17 mouse cellular contexts compared by ENCODE assay signal in the genomic region with DNA sequence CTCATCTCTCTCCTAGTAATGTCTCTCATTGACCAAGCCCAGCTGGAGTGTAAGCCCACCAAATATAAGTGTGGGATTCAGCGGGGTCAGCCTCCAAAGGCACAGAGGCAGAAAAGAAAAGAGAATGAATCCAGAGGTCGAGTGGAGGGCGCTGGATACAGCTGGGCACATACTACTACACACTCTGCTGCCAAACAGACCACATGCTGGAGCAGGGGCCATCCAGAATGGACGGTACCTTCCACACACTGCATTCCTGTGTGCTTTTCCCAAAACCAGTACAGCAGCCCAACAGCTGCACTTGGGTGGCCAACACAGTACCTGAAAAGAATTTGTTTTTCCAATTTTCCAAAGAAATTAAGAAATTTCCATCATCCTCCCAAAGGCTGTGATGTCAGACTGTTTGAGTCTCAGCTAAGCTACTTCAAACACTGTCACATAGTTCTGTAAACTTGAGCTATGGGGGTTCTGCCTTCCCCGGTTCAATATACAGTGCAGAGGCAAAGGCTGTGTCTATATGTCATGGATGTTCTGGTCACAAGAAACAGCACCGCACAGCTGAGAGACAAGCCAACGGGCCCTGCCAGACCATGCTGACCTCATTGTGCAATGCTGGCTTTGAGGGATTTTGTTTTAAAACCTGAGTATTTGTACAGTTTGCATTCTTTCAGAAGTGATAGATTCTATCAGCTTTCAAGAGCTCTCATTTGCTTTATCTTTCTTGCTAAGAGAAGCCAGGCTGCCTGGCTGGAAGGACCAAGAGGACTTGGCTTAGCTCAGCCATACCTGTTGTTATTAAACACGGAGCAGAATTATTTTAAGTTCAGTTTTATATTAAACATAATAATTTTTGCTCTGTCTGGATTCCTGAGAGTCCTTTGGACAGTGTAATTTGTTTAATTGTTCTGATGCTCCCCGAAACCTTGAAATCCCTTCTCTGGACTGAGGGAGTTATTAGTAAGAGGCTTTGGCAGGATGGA.
A peak's percentile ranks its signal among the peaks of the same experiment; 100 is the strongest.
DNase-seq lines count a peak whose midpoint lies in the region; ATAC-seq and TF ChIP-seq lines count a peak whose summit lies in the region.
"Had no signal": no experiment of that assay in that cellular context is flagged by ENCODE, and none has a peak within 500 bp of the region (broad histone marks: within the 10 kb centered on the region; RNA-seq: fewer than 3 reads in every experiment).

No protein-coding gene starts in this region.

- DNase-seq in lung, embryonic 14.5 days, result peak; percentile 59
- no peak for DNase-seq in lung, postnatal 25 days (ENCODE audit: low spot score)
- peak; percentile 19 for DNase-seq in lung, postnatal 36 days
- DNase-seq in lung, adult 18-20 months, result no peak
- no peak for DNase-seq in urinary bladder, postnatal 36 days (ENCODE audit: low spot score in 2 of 2)
- DNase-seq: adrenal gland, postnatal 10 days; cerebellum, adult 11-12 months; cerebellum, adult 9-10 months; cerebellum, postnatal 25 days; forebrain, postnatal 0 days; gastrocnemius, postnatal 14 days had no signal

- H3K27me3 ChIP-seq in lung, embryonic 14.5 days (ENCODE audit: insufficient read depth, low read length), result no peaks in the 10 kb centered on the region
- no peaks in the 10 kb centered on the region for H3K27me3 ChIP-seq in stomach, embryonic 16.5 days (ENCODE audit: control insufficient read depth, insufficient read depth, low read length)
- no peaks in the 10 kb centered on the region for H3K27me3 ChIP-seq in liver, embryonic 12.5 days (replicated peaks)
- H3K27me3 ChIP-seq: embryonic facial prominence, embryonic 12.5 days; forebrain, embryonic 12.5 days; heart, embryonic 12.5 days had no signal

- no peak overlapping the region for H3K4me3 ChIP-seq in lung, embryonic 14.5 days (ENCODE audit: low read depth, low read length)
- H3K4me3 ChIP-seq in stomach, embryonic 16.5 days (replicated peaks; ENCODE audit: low read length), result no peak overlapping the region
- no peak overlapping the region for H3K4me3 ChIP-seq in liver, embryonic 12.5 days
- H3K4me3 ChIP-seq: embryonic facial prominence, embryonic 12.5 days; forebrain, embryonic 12.5 days; heart, embryonic 12.5 days; hindbrain, embryonic 10.5 days had no signal

- H3K27ac ChIP-seq in lung, embryonic 14.5 days (ENCODE audit: low read depth), result 0 out of 2 replicates have a peak overlapping the region, but pooled peaks have one; percentile 3
- peak overlapping the region; percentile 19 for H3K27ac ChIP-seq in stomach, embryonic 16.5 days (ENCODE audit: low read length)
- no peak overlapping the region for H3K27ac ChIP-seq in liver, embryonic 12.5 days
- H3K27ac ChIP-seq: embryonic facial prominence, embryonic 12.5 days; forebrain, embryonic 12.5 days; hindbrain, embryonic 10.5 days had no signal

- peak; percentile 75; the same call in 1 of the 2 replicates for ATAC-seq in lung, embryonic 14.5 days (ENCODE audit: insufficient read depth)
- ATAC-seq in stomach, embryonic 16.5 days (ENCODE audit: insufficient read depth, low FRiP score), result peak; percentile 85
- no peak for ATAC-seq in liver, embryonic 12.5 days
- ATAC-seq: forebrain, postnatal 0 days had no signal

- TF ChIP-seq CTCF in lung, embryonic 14.5 days (IDR thresholded peaks at IDR 0.05; ENCODE audit: low read depth), result no peak

- no peaks in the 10 kb centered on the region for H3K36me3 ChIP-seq in lung, embryonic 14.5 days (ENCODE audit: insufficient read depth)
- no peaks in the 10 kb centered on the region for H3K36me3 ChIP-seq in stomach, embryonic 16.5 days (ENCODE audit: control insufficient read depth, insufficient read depth, low read length)
- no peaks in the 10 kb centered on the region for H3K36me3 ChIP-seq in liver, embryonic 12.5 days
- H3K36me3 ChIP-seq: embryonic facial prominence, embryonic 12.5 days; forebrain, embryonic 12.5 days; heart, embryonic 12.5 days; hindbrain, embryonic 10.5 days had no signal

- no peaks in the 10 kb centered on the region for H3K9me3 ChIP-seq in lung, embryonic 14.5 days (ENCODE audit: low read depth, low read length)
- no peaks in the 10 kb centered on the region for H3K9me3 ChIP-seq in stomach, embryonic 16.5 days (replicated peaks; ENCODE audit: control insufficient read depth, low read length)
- no peaks in the 10 kb centered on the region for H3K9me3 ChIP-seq in liver, embryonic 12.5 days (replicated peaks)
- H3K9me3 ChIP-seq: embryonic facial prominence, embryonic 12.5 days; forebrain, embryonic 12.5 days; heart, embryonic 12.5 days; hindbrain, embryonic 10.5 days had no signal

- H3K4me2 ChIP-seq in lung, embryonic 14.5 days, result no peak overlapping the region
- no peak overlapping the region for H3K4me2 ChIP-seq in stomach, embryonic 16.5 days (ENCODE audit: low read depth, low read length)
- no peak overlapping the region for H3K4me2 ChIP-seq in liver, embryonic 12.5 days
- H3K4me2 ChIP-seq: embryonic facial prominence, embryonic 12.5 days; forebrain, embryonic 12.5 days; heart, embryonic 12.5 days had no signal

- H3K9ac ChIP-seq in lung, embryonic 14.5 days, result no peak overlapping the region
- H3K9ac ChIP-seq in stomach, embryonic 16.5 days (ENCODE audit: low read length), result no peak overlapping the region
- H3K9ac ChIP-seq in liver, embryonic 12.5 days, result no peak overlapping the region
- H3K9ac ChIP-seq: embryonic facial prominence, embryonic 12.5 days; forebrain, embryonic 12.5 days; forebrain, postnatal 0 days; heart, embryonic 12.5 days had no signal

- peaks cover 5% of the 10 kb centered on the region for H3K4me1 ChIP-seq in lung, embryonic 14.5 days (ENCODE audit: insufficient read depth)
- peaks cover 2% of the 10 kb centered on the region; the same call in 1 of the 2 replicates for H3K4me1 ChIP-seq in stomach, embryonic 16.5 days (ENCODE audit: control insufficient read depth, insufficient read depth, low read length)
- no peaks in the 10 kb centered on the region for H3K4me1 ChIP-seq in liver, embryonic 12.5 days
- H3K4me1 ChIP-seq: embryonic facial prominence, embryonic 12.5 days; forebrain, embryonic 12.5 days; hindbrain, embryonic 10.5 days had no signal

- WGBS in lung, embryonic 14.5 days, result 45% methylated on average over 9 of the region's 9 CpGs
- WGBS in stomach, embryonic 16.5 days, result 48% methylated on average over 9 of the region's 9 CpGs
- WGBS in liver, embryonic 12.5 days (ENCODE audit: insufficient replicate concordance), result 64% methylated on average over 9 of the region's 9 CpGs

Comparison
In these comparisons a context has a peak if more than half of its experiments do, and no peak if none do; other contexts are left out.
1. DNase-seq: peak in lung, embryonic 14.5 days (single experiment) and lung, postnatal 36 days (single experiment); none in lung, postnatal 25 days (single experiment), lung, adult 18-20 months (0 of 2) and urinary bladder, postnatal 36 days (0 of 2).